Mouse (Mus musculus) liver, embryonic 13.5 days (tissue): Measurements from ENCODE around the gene Ckmt2. TPM values are rescaled to one million over a fixed set of nuclear protein-coding genes. Genes with fewer than 3 reads are reported as not detected.

Experiments
- ATAC-seq: fragments of 200-750 bp; cut with Nextera tagmentation; 2 replicates; pipeline ENCODE4 v1.8.0; 2017; ENCODE audit warnings: low read depth, mild to moderate bottlenecking, moderate number of reproducible peaks, moderate library complexity
- DNase-seq: peaks from one replicate; pipeline ENCODE4 v3.0.0; 2022
- H3K27ac ChIP-seq: fragments of 300-500 bp; sonication (generic); 2 replicates; pipeline ENCODE4 v1.5.1; 2015; ENCODE audit warnings: moderate library complexity, mild to moderate bottlenecking, inconsistent platforms
- H3K27me3 ChIP-seq: fragments of 300-500 bp; sonication (generic); 2 replicates; pipeline ENCODE4 v1.6.1; 2015; ENCODE audit warnings: mild to moderate bottlenecking, inconsistent platforms
- H3K36me3 ChIP-seq: fragments of 300-500 bp; sonication (generic); 2 replicates; pipeline ENCODE4 v1.6.1; 2015; ENCODE audit warnings: mild to moderate bottlenecking, inconsistent platforms
- H3K4me1 ChIP-seq: fragments of 300-500 bp; sonication (generic); replicated peaks from 2 replicates; pipeline ENCODE4 v1.6.1; 2015; ENCODE audit warnings: inconsistent platforms
- H3K4me2 ChIP-seq: fragments of 300-500 bp; sonication (generic); 2 replicates; pipeline ENCODE4 v1.6.1; 2015; ENCODE audit warnings: inconsistent platforms, mild to moderate bottlenecking, moderate library complexity
- H3K4me3 ChIP-seq: fragments of 300-500 bp; sonication (generic); replicated peaks from 2 replicates; pipeline ENCODE4 v1.5.1; 2015; ENCODE audit warnings: mild to moderate bottlenecking, inconsistent platforms
- H3K9ac ChIP-seq: fragments of 300-500 bp; sonication (generic); 2 replicates; pipeline ENCODE4 v1.6.1; 2015; ENCODE audit warnings: mild to moderate bottlenecking, inconsistent platforms
- H3K9me3 ChIP-seq: fragments of 300-500 bp; sonication (generic); replicated peaks from 2 replicates; pipeline ENCODE4 v1.6.1; 2016; ENCODE audit warnings: inconsistent platforms
- WGBS: fragments of 180-500 bp; shearing (Covaris S2); methylation state at CpG from one replicate; pipeline ENCODE4 v1.1.7; 2015; ENCODE audit not compliant: insufficient replicate concordance; 5-methylcytosine and 5-hydroxymethylcytosine counted together
- polyA plus RNA-seq: library from polyadenylated mRNA; unstranded; fragments of >200 nt; fragmentation: Nextera tagmentation; extraction: Ambion mirVana; gene quantifications from 2 replicates; pipeline ENCODE4 v1.2.1, GENCODE M21; 2015

Gene Ckmt2
- polyA plus RNA-seq, 1 experiment from 2014 or later, result not detected

GRCm38 (mm10) chr13:91896476-91896875, 19.8 kb upstream of the Ckmt2 start:
- Histone ChIP-seq H3K9ac (no peak overlapping the region), H3K9me3 (no peaks in the 10 kb centered on the region; the same call in 1 of the 2 replicates), H3K4me2 (no peak overlapping the region), H3K36me3 (no peaks in the 10 kb centered on the region), H3K4me3 (no peak overlapping the region), H3K27me3 (no peaks in the 10 kb centered on the region), H3K4me1 (no peaks in the 10 kb centered on the region), H3K27ac (no peak overlapping the region)
- no peak for DNase-seq
- no peak for ATAC-seq
- 20% methylated on average over 1 of the region's 1 CpGs for WGBS

- Histone ChIP-seq H3K9ac (no peak overlapping the region), H3K4me2 (no peak overlapping the region), H3K4me1 (no peaks in the 10 kb centered on the region), H3K9me3 (no peaks in the 10 kb centered on the region), H3K4me3 (no peak overlapping the region), H3K36me3 (no peaks in the 10 kb centered on the region), H3K27me3 (no peaks in the 10 kb centered on the region), H3K27ac (no peak overlapping the region)
- ATAC-seq (no peak), DNase-seq (no peak)
- WGBS, result 55% methylated on average over 6 of the region's 6 CpGs
Measured at GRCm38 (mm10) chr13:91893132-91893531, 16.4 kb upstream of the Ckmt2 start.

- no peak for ATAC-seq
- WGBS, result 74% methylated on average over 6 of the region's 6 CpGs
- no peaks in the 10 kb centered on the region for H3K36me3 ChIP-seq
- no peak overlapping the region for H3K9ac ChIP-seq
- H3K4me3 ChIP-seq, result no peak overlapping the region
- H3K4me2 ChIP-seq, result no peak overlapping the region
- H3K4me1 ChIP-seq, result no peaks in the 10 kb centered on the region
- H3K9me3 ChIP-seq, result no peaks in the 10 kb centered on the region
- DNase-seq, result no peak
- H3K27me3 ChIP-seq, result no peaks in the 10 kb centered on the region
- no peak overlapping the region for H3K27ac ChIP-seq
Measured at GRCm38 (mm10) chr13:91890031-91890619, 13.4 kb upstream of the Ckmt2 start.

GRCm38 (mm10) chr13:91884714-91885386, 8.2 kb upstream of the Ckmt2 start:
- no peak overlapping the region for H3K4me2 ChIP-seq
- WGBS, result 68% methylated on average over 5 of the region's 5 CpGs
- H3K27me3 ChIP-seq, result no peaks in the 10 kb centered on the region
- no peak overlapping the region for H3K27ac ChIP-seq
- H3K9ac ChIP-seq, result no peak overlapping the region
- no peaks in the 10 kb centered on the region for H3K4me1 ChIP-seq
- H3K4me3 ChIP-seq, result no peak overlapping the region
- no peaks in the 10 kb centered on the region for H3K36me3 ChIP-seq
- no peak for ATAC-seq
- no peak for DNase-seq
- H3K9me3 ChIP-seq, result no peaks in the 10 kb centered on the region

- DNase-seq, result no peak
- no peak for ATAC-seq
- H3K27me3 ChIP-seq, result no peaks in the 10 kb centered on the region
- no peak overlapping the region for H3K27ac ChIP-seq
- H3K4me3 ChIP-seq, result no peak overlapping the region
- WGBS, result 51% methylated on average over 9 of the region's 9 CpGs
- no peak overlapping the region for H3K4me2 ChIP-seq
- no peaks in the 10 kb centered on the region for H3K4me1 ChIP-seq
- H3K9ac ChIP-seq, result no peak overlapping the region
- no peaks in the 10 kb centered on the region for H3K9me3 ChIP-seq
- H3K36me3 ChIP-seq, result no peaks in the 10 kb centered on the region
Measured at GRCm38 (mm10) chr13:91881837-91882480, 5.3 kb upstream of the Ckmt2 start.

- no peak overlapping the region for H3K9ac ChIP-seq
- 66% methylated on average over 4 of the region's 4 CpGs for WGBS
- DNase-seq, result no peak
- no peaks in the 10 kb centered on the region for H3K4me1 ChIP-seq
- ATAC-seq, result no peak
- no peak overlapping the region for H3K4me2 ChIP-seq
- no peak overlapping the region for H3K4me3 ChIP-seq
- no peak overlapping the region for H3K27ac ChIP-seq
- H3K9me3 ChIP-seq, result no peaks in the 10 kb centered on the region
- no peaks in the 10 kb centered on the region for H3K36me3 ChIP-seq
- no peaks in the 10 kb centered on the region for H3K27me3 ChIP-seq
Measured at GRCm38 (mm10) chr13:91880256-91880655, 3.6 kb upstream of the Ckmt2 start.

GRCm38 (mm10) chr13:91877996-91878395, 1.3 kb upstream of the Ckmt2 start:
- no peak overlapping the region for H3K9ac ChIP-seq
- H3K27me3 ChIP-seq, result no peaks in the 10 kb centered on the region
- no peak overlapping the region for H3K4me3 ChIP-seq
- no peak overlapping the region for H3K4me2 ChIP-seq
- 63% methylated on average over 3 of the region's 3 CpGs for WGBS
- H3K36me3 ChIP-seq, result no peaks in the 10 kb centered on the region
- ATAC-seq (no peak), DNase-seq (no peak)
- no peak overlapping the region for H3K27ac ChIP-seq
- no peaks in the 10 kb centered on the region for H3K9me3 ChIP-seq
- H3K4me1 ChIP-seq, result no peaks in the 10 kb centered on the region

GRCm38 (mm10) chr13:91877350-91877749, 665 bp upstream of the Ckmt2 start:
- H3K36me3 ChIP-seq, result no peaks in the 10 kb centered on the region
- H3K4me2 ChIP-seq, result no peak overlapping the region
- DNase-seq (no peak), ATAC-seq (no peak)
- no peaks in the 10 kb centered on the region for H3K9me3 ChIP-seq
- no peak overlapping the region for H3K9ac ChIP-seq
- no peaks in the 10 kb centered on the region for H3K27me3 ChIP-seq
- H3K4me3 ChIP-seq, result no peak overlapping the region
- WGBS, result 59% methylated on average over 10 of the region's 10 CpGs
- no peak overlapping the region for H3K27ac ChIP-seq
- no peaks in the 10 kb centered on the region for H3K4me1 ChIP-seq

GRCm38 (mm10) chr13:91875581-91875980, 1.1 kb downstream of the Ckmt2 start:
- no peaks in the 10 kb centered on the region for H3K4me1 ChIP-seq
- ATAC-seq (no peak), DNase-seq (no peak)
- no peak overlapping the region for H3K4me3 ChIP-seq
- no peaks in the 10 kb centered on the region for H3K27me3 ChIP-seq
- H3K4me2 ChIP-seq, result no peak overlapping the region
- H3K9me3 ChIP-seq, result no peaks in the 10 kb centered on the region
- 11% methylated on average over 2 of the region's 2 CpGs for WGBS
- H3K36me3 ChIP-seq, result no peaks in the 10 kb centered on the region
- H3K9ac ChIP-seq, result no peak overlapping the region
- H3K27ac ChIP-seq, result no peak overlapping the region

GRCm38 (mm10) chr13:91874565-91874964, 2.1 kb downstream of the Ckmt2 start:
- Histone ChIP-seq H3K4me2 (no peak overlapping the region), H3K27me3 (no peaks in the 10 kb centered on the region), H3K9me3 (no peaks in the 10 kb centered on the region), H3K4me3 (no peak overlapping the region), H3K9ac (no peak overlapping the region), H3K36me3 (no peaks in the 10 kb centered on the region), H3K4me1 (no peaks in the 10 kb centered on the region), H3K27ac (no peak overlapping the region)
- DNase-seq, result no peak
- WGBS, result 68% methylated on average over 7 of the region's 7 CpGs
- no peak for ATAC-seq

- no peaks in the 10 kb centered on the region for H3K4me1 ChIP-seq
- H3K4me2 ChIP-seq, result no peak overlapping the region
- DNase-seq (no peak), ATAC-seq (no peak)
- H3K27ac ChIP-seq, result no peak overlapping the region
- no peaks in the 10 kb centered on the region for H3K9me3 ChIP-seq
- no peaks in the 10 kb centered on the region for H3K27me3 ChIP-seq
- no peaks in the 10 kb centered on the region for H3K36me3 ChIP-seq
- H3K9ac ChIP-seq, result no peak overlapping the region
- H3K4me3 ChIP-seq, result no peak overlapping the region
- WGBS, result 65% methylated on average over 7 of the region's 7 CpGs
Measured at GRCm38 (mm10) chr13:91873734-91874329, 2.9 kb downstream of the Ckmt2 start.
